Mouse (Mus musculus): ENCODE measurements around the gene Npr1.

DNA sequence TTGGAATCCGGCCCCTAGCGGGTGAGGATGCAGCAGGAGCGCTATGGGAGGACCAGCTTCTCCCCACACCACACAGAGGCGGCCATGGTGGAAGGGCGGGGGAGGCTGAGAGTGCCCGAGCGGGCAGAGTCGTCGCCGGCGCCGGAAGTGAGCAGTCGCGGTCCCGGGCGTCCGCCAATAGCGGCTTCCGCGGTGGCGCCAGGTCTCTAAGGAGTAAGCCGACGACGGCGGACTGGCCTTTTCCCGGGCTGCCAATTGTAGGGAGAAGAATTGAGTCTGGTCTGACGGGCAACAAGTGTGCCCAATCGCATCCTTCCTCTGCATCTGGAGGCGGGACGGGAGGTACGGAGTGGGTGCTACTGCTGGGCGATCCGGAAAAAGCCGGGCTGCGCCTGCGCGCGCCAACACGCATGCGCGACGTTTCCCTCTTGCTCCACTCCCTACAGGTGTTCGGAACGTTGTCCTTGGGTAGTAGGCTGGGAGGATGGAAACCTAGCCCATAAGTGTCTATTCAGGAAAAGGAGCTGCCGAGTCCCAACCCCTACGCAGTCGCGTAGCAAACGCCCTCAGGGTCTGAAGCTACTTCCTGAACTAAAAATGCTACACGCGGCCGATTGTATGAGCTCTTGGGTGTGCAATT, 32.2 kb downstream of the Npr1 start, which contains the start of gene Ints3:
- TF ChIP-seq CTCF (IDR thresholded peaks at IDR 0.05; ENCODE audit: control insufficient read depth, insufficient read depth, low read length) (no peak), POLR2A (IDR thresholded peaks at IDR 0.05; ENCODE audit: borderline replicate concordance, control insufficient read depth, low read depth, low read length) (peak; percentile 82)

Measured in bone marrow, adult 2 months (tissue).